Mouse (Mus musculus) midbrain, embryonic 13.5 days (tissue): ENCODE results near the gene Rprd2. TPM values are rescaled to one million over a fixed set of nuclear protein-coding genes. Genes with fewer than 3 reads are reported as not detected.

ENCODE experiments used
- ATAC-seq: fragments of 200-750 bp; cut with Nextera tagmentation; 2 replicates; pipeline ENCODE4 v1.8.0; 2017; ENCODE audit warnings: mild to moderate bottlenecking, moderate TSS enrichment, moderate library complexity
- H3K27ac ChIP-seq: fragments of 300-500 bp; sonication (generic); 2 replicates; pipeline ENCODE4 v1.5.1; 2015; ENCODE audit warnings: inconsistent platforms, mild to moderate bottlenecking, moderate library complexity
- H3K27me3 ChIP-seq: fragments of 300-500 bp; sonication (generic); 2 replicates; pipeline ENCODE4 v1.6.1; 2015; ENCODE audit warnings: mild to moderate bottlenecking, inconsistent platforms
- H3K36me3 ChIP-seq: fragments of 300-500 bp; sonication (generic); 2 replicates; pipeline ENCODE4 v1.6.1; 2015; ENCODE audit warnings: mild to moderate bottlenecking, inconsistent platforms
- H3K4me1 ChIP-seq: fragments of 300-500 bp; sonication (generic); replicated peaks from 2 replicates; pipeline ENCODE4 v1.6.1; 2015; ENCODE audit warnings: inconsistent platforms
- H3K4me2 ChIP-seq: fragments of 300-500 bp; sonication (generic); replicated peaks from 2 replicates; pipeline ENCODE4 v1.6.1; 2015; ENCODE audit warnings: moderate library complexity, mild to moderate bottlenecking, inconsistent platforms
- H3K4me3 ChIP-seq: fragments of 300-500 bp; sonication (generic); replicated peaks from 2 replicates; pipeline ENCODE4 v1.5.1; 2015; ENCODE audit warnings: mild to moderate bottlenecking, inconsistent platforms
- H3K9ac ChIP-seq: fragments of 300-500 bp; sonication (generic); replicated peaks from 2 replicates; pipeline ENCODE4 v1.6.1; 2015; ENCODE audit warnings: mild to moderate bottlenecking, inconsistent platforms
- H3K9me3 ChIP-seq: fragments of 300-500 bp; sonication (generic); 2 replicates; pipeline ENCODE4 v1.6.1; 2016; ENCODE audit warnings: mild to moderate bottlenecking, inconsistent platforms
- WGBS: fragments of 180-500 bp; shearing (Covaris S2); methylation state at CpG from one replicate; pipeline ENCODE4 v1.1.7; 2015; 5-methylcytosine and 5-hydroxymethylcytosine counted together
- polyA plus RNA-seq: library from polyadenylated mRNA; unstranded; fragments of >200 nt; fragmentation: Nextera tagmentation; extraction: Ambion mirVana; gene quantifications from 2 replicates; pipeline ENCODE4 v1.2.1, GENCODE M21; 2015

Rprd2 gene
- polyA plus RNA-seq, 1 experiment from 2014 or later: 25.0 TPM

DNA sequence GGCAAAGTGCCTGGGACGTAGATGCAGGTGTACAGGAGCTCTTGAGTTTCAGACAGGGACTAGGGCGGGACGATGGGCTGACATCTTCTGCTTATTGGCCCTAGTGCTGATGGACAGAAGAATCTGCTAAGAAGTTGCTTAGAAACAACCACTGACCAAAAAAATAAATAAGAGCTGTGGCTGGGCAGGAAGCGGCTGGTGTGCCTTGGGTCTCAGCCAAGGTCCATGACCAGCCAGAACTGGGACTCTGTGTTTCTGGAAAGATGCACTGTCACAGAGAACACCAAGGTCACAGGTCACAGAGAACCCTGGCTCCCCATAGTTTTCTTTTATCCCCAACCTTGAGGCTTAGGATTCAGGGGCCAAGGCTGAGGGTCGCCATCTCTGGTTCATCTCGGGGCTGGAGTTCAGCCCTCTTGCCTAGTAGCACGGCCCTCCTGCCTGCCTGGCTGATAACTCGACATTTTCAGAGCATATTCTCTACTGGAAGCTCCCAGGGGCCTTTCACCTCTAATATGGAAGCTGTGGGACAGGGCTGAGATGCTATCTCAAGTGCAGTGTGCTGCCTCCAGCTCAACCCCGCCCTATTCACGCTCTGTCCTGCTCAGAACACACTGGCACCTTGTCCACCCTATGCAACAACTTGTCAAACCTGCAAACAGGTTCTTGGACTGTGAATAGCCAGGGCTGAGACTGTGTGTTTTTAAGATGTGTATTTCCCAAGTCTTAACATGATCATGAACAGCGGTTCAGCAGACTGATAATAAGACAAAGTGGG lies 85.7 kb downstream of the Rprd2 start:
- 81% methylated on average over 11 of the region's 11 CpGs for WGBS
- H3K4me3 ChIP-seq: no peak overlapping the region
- no peak overlapping the region for H3K27ac ChIP-seq
- H3K27me3 ChIP-seq: no peaks in the 10 kb centered on the region
- no peak for ATAC-seq
- H3K4me2 ChIP-seq: no peak overlapping the region
- no peaks in the 10 kb centered on the region for H3K9me3 ChIP-seq
- no peaks in the 10 kb centered on the region for H3K4me1 ChIP-seq
- H3K36me3 ChIP-seq: peaks cover 41% of the 10 kb centered on the region
- H3K9ac ChIP-seq: no peak overlapping the region

DNA sequence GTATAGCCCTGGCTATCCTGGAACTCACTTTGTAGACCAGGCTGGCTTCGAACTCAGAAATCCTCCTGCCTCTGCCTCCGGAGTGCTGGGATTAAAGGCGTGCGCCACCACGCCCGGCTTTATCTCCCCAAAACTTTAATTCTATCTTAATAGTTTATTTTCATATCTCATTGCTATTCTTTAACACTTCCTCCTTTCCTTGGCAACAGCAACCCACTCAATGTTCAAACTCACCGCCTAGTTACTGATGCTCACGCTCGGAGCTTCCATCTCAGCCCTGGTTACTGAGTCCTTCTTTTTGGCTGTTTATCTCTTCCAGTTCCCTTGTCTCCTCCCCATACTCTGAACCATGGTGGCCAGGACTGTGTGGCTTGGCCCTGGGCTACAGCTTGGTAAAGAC lies 86.4 kb downstream of the Rprd2 start:
- H3K4me2 ChIP-seq: no peak overlapping the region
- no peaks in the 10 kb centered on the region for H3K4me1 ChIP-seq
- no peak overlapping the region for H3K27ac ChIP-seq
- no peaks in the 10 kb centered on the region for H3K9me3 ChIP-seq
- no peaks in the 10 kb centered on the region for H3K27me3 ChIP-seq
- H3K4me3 ChIP-seq: no peak overlapping the region
- H3K9ac ChIP-seq: no peak overlapping the region
- 96% methylated on average over 9 of the region's 9 CpGs for WGBS
- H3K36me3 ChIP-seq: peaks cover 35% of the 10 kb centered on the region
- ATAC-seq: no peak

DNA sequence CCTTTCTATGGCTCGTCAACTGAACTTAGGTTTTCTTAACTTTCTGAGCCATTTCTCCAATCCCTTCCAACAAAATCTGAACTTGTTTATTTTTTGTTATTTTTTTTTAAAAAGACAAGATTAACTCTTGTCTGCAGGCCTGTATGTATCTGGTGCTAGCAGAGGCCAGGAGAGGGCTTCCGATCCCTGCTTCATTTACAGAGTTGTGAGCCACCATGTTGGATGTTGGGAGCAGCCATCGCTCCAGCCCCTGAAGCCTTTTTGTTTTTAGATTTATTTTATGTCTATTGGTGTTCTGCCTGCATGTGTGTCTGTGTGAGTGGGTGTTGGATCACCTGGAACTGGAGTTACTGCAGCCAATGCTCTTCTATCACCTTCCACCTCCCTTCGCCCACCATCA lies 86.9 kb downstream of the Rprd2 start:
- H3K27me3 ChIP-seq: no peaks in the 10 kb centered on the region
- H3K9me3 ChIP-seq: no peaks in the 10 kb centered on the region
- no peak overlapping the region for H3K27ac ChIP-seq
- H3K4me2 ChIP-seq: no peak overlapping the region
- H3K4me1 ChIP-seq: no peaks in the 10 kb centered on the region
- peaks cover 30% of the 10 kb centered on the region for H3K36me3 ChIP-seq
- no peak overlapping the region for H3K4me3 ChIP-seq
- H3K9ac ChIP-seq: no peak overlapping the region
- ATAC-seq: no peak
- WGBS: 96% methylated on average over 4 of the region's 4 CpGs

DNA sequence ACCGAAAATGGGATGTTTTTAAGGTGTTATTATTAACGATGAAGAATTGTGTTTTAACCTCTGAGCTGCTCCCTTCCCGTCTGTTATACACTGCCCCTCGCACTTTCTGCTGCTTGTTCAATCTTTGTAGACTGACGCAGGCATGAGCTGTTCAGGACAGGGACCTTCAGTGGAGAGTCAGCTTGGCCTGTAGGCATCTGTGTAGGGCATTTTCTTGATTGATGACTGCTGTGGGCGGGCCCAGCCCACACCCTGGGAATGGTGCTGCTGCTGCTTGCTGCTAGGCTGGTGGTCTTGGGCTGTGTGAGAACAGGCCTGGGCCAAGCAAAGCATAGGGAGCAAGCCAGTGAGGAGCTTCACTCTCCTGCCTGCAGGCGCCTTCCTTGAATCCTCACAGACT lies 88.2 kb downstream of the Rprd2 start:
- no peaks in the 10 kb centered on the region for H3K27me3 ChIP-seq
- H3K4me3 ChIP-seq: no peak overlapping the region
- no peak for ATAC-seq
- H3K4me2 ChIP-seq: no peak overlapping the region
- H3K9ac ChIP-seq: no peak overlapping the region
- no peaks in the 10 kb centered on the region for H3K9me3 ChIP-seq
- no peak overlapping the region for H3K27ac ChIP-seq
- H3K36me3 ChIP-seq: peaks cover 16% of the 10 kb centered on the region
- H3K4me1 ChIP-seq: no peaks in the 10 kb centered on the region
- 90% methylated on average over 7 of the region's 7 CpGs for WGBS

DNA sequence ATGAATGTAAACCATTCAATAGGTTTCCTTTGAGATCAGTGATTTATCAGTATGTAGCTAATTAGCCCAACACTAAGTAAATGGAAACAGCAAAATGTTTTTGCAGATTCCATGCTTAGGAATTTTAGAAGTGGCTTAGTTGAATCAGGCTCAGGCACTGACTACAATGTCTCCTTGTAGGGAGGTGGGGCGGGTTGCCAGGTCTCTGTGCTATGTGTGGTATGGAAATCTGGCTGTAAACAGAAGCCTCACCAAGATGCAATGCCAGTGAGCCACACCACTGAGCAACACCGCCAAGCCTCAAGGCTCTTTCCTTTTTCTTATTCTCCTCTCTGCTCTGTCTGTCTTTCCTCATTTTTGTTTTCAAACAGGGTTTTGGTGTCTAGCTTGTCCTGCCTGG lies 89.8 kb downstream of the Rprd2 start:
- H3K27ac ChIP-seq: no peak overlapping the region
- no peak overlapping the region for H3K4me2 ChIP-seq
- 82% methylated on average over 2 of the region's 2 CpGs for WGBS
- H3K9me3 ChIP-seq: no peaks in the 10 kb centered on the region
- no peaks in the 10 kb centered on the region for H3K27me3 ChIP-seq
- H3K9ac ChIP-seq: no peak overlapping the region
- no peak overlapping the region for H3K4me3 ChIP-seq
- H3K36me3 ChIP-seq: peaks cover 1% of the 10 kb centered on the region; the same call in 1 of the 2 replicates
- no peaks in the 10 kb centered on the region for H3K4me1 ChIP-seq
- ATAC-seq: no peak

DNA sequence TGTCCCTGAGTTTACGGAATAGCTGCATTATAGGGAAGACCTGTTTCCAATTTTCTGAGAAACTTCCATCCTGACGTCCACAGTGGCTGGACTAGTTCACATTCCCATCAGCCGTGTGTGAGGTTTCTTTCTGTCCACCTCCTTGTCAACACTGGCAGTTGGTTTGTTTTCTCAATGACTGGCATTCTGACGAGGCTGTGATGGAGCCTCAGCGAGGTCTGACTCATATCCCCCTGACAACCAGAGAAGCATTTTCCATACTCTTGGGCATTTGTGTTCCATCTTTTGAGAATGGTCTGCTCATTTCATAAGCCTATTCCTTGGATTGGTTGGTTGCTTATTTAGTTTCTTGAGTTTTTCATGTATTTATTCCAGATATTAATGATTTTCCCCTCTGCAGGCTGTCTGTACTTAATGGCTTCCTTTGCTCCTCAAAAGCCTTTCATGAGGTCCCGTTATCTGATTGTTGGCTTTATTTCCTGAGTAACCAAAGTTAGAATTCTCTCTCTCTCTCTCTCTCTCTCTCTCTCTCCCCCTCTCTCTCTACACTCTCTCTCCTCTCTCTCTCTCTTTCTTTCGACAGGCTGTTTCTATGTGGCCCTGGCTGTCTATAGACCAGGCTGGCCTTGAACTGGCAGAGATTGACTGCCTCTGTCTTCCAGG lies 91.8 kb downstream of the Rprd2 start:
- Histone ChIP-seq H3K4me1 (no peaks in the 10 kb centered on the region), H3K4me3 (no peak overlapping the region), H3K27me3 (no peaks in the 10 kb centered on the region), H3K9ac (no peak overlapping the region), H3K9me3 (no peaks in the 10 kb centered on the region), H3K27ac (no peak overlapping the region), H3K4me2 (no peak overlapping the region), H3K36me3 (no peaks in the 10 kb centered on the region)
- 71% methylated on average over 7 of the region's 7 CpGs for WGBS
- no peak for ATAC-seq

DNA sequence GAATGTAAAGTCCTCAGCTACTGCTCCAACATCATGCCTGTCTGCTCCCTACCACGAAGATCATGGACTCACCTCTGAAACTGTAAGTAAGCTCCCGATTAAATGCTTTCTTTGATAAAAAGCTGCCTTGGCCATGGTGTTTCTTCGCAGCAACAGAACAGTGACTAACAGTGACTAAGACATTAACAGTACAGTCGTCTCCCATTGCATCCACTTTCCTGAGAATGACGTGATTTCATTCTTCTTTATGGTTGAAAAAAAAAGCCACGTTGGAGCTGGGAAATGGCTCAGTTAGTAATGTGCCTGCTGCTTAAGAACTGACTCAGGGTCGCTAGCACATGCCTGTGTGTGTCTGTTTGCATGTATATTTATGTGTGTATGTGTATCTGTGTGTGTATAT lies 92.8 kb downstream of the Rprd2 start:
- H3K27ac ChIP-seq: no peak overlapping the region
- H3K9ac ChIP-seq: no peak overlapping the region
- H3K36me3 ChIP-seq: no peaks in the 10 kb centered on the region
- no peak overlapping the region for H3K4me3 ChIP-seq
- no peaks in the 10 kb centered on the region for H3K9me3 ChIP-seq
- H3K4me2 ChIP-seq: no peak overlapping the region
- H3K4me1 ChIP-seq: no peaks in the 10 kb centered on the region
- 88% methylated on average over 7 of the region's 7 CpGs for WGBS
- no peaks in the 10 kb centered on the region for H3K27me3 ChIP-seq
- no peak for ATAC-seq

DNA sequence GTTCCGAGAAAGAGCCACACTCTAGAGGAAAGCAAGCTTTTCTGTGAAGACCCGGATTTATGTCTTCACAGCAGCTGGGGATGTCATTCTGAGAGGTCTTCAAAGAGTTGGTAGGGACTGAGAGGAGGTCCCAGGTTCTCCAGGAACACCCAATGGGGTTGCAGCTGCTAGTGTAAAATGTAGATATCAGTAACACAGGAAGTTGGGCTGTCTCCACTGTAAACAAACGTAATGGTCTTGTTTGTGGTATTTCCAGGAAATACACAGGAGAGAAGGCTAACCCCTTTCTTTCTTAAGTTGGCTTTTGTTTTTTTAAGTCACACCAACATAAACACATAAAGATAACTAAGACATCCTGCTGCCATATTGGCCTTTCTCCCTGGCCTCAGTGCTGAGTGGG lies 96.3 kb downstream of the Rprd2 start:
- H3K27me3 ChIP-seq: no peaks in the 10 kb centered on the region
- no peak overlapping the region for H3K27ac ChIP-seq
- no peak overlapping the region for H3K4me2 ChIP-seq
- H3K9me3 ChIP-seq: no peaks in the 10 kb centered on the region
- no peak overlapping the region for H3K4me3 ChIP-seq
- no peak for ATAC-seq
- no peaks in the 10 kb centered on the region for H3K4me1 ChIP-seq
- 0 out of 2 replicates have a peak, but pooled peaks cover 3% of the 10 kb centered on the region for H3K36me3 ChIP-seq
- no peak overlapping the region for H3K9ac ChIP-seq
- WGBS: 81% methylated on average over 3 of the region's 3 CpGs

DNA sequence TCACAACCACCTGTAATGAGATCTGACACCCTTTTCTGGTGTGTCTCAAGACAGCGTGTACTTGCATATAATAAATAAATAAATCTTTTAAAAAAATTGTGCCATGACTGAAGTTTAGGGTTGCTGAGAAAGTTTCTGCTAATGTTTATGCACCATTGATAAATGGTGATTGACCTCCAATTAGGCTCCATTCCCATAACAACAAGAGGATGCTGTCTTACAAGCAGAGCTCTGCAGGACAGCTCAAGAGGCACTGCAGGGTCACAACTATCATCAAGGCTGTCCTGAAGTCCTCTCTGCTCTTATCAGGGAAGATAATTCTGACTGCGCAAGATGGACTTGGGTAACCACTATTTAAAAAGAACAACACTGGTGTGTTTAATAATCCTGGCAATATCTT lies 100.5 kb downstream of the Rprd2 start:
- 85% methylated on average over 2 of the region's 2 CpGs for WGBS
- ATAC-seq: no peak

DNA sequence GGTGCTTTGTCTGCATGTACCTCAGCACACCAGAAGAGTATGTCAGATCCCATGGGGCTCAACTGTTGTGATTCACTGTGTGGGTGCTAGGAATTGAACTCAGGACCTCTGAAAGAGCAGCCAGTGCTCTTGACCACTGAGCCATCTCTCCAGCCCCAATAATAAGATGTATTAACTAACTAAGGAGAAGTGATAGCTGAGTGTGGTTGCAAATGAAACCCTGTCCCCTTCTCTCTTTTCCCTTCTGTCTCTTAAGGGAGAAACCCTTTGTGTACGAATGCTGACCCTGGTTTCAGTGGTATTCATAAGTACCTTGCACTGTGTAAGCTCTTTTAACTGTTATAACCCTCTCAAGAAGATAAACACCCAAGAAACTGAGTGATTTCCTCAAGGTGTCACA lies 102.6 kb downstream of the Rprd2 start:
- Histone ChIP-seq H3K4me3 (no peak overlapping the region), H3K27me3 (no peaks in the 10 kb centered on the region), H3K27ac (no peak overlapping the region), H3K4me2 (no peak overlapping the region), H3K36me3 (0 out of 2 replicates have a peak, but pooled peaks cover 3% of the 10 kb centered on the region), H3K9me3 (peaks cover 3% of the 10 kb centered on the region; the same call in 1 of the 2 replicates), H3K4me1 (no peaks in the 10 kb centered on the region), H3K9ac (no peak overlapping the region)
- no peak for ATAC-seq
- WGBS: 88% methylated on average over 1 of the region's 1 CpGs

More for the DNA sequence above, 100.5 kb downstream of the Rprd2 start:
- Histone ChIP-seq H3K27ac (no peak overlapping the region), H3K4me1 (no peaks in the 10 kb centered on the region), H3K9me3 (peaks cover 3% of the 10 kb centered on the region; the same call in 1 of the 2 replicates), H3K27me3 (no peaks in the 10 kb centered on the region), H3K36me3 (0 out of 2 replicates have a peak, but pooled peaks cover 3% of the 10 kb centered on the region), H3K9ac (no peak overlapping the region), H3K4me3 (no peak overlapping the region), H3K4me2 (no peak overlapping the region)
